ENCODE assay signal across 11 mouse cellular contexts in genomic region chr5:33218746-33219449, GRCm38 (mm10). TPM values are rescaled to one million over a fixed set of nuclear protein-coding genes. Genes with fewer than 3 reads are reported as not detected.
DNase-seq lines count a peak whose midpoint lies in the region; ATAC-seq and TF ChIP-seq lines count a peak whose summit lies in the region.
"Had no signal": no experiment of that assay in that cellular context is flagged by ENCODE, and none has a peak within 500 bp of the region (broad histone marks: within the 10 kb centered on the region; RNA-seq: fewer than 3 reads in every experiment).

No protein-coding gene starts in this region.

- H3K4me3 ChIP-seq in gastrocnemius, adult 2 months: no peak overlapping the region
- no peak overlapping the region for H3K4me3 ChIP-seq in kidney, embryonic 16.5 days (ENCODE audit: low read length)
- no peak overlapping the region for H3K4me3 ChIP-seq in liver, embryonic 15.5 days (replicated peaks)
- H3K4me3 ChIP-seq: midbrain, embryonic 13.5 days had no signal

- no peak for TF ChIP-seq CTCF in gastrocnemius, adult 2 months (IDR thresholded peaks at IDR 0.05)
- TF ChIP-seq CTCF in Patski (IDR thresholded peaks at IDR 0.05): no peak

- POLR2A ChIA-PET in Patski (lab: Charles Lee): interaction anchor here (0.9 to 1.0 kb wide), 3 partner anchors 10 to 49 kb away, joined by 3 to 4 read pairs (median 3); no protein-coding TSS in a partner anchor

- in situ Hi-C loops in Patski (cut with MboI; ENCODE audit: low pct_unique_long_range_greater_than_20kb): no loop called here

- peak overlapping the region; percentile 66 for H3K27ac ChIP-seq in gastrocnemius, adult 2 months
- H3K27ac ChIP-seq in kidney, embryonic 16.5 days (ENCODE audit: low read length): peak overlapping the region; percentile 2; the same call in 1 of the 2 replicates
- peak overlapping the region; percentile 81 for H3K27ac ChIP-seq in liver, embryonic 15.5 days (replicated peaks)
- H3K27ac ChIP-seq: midbrain, embryonic 13.5 days had no signal

- WGBS in kidney, embryonic 16.5 days: 79% methylated on average over 20 of the region's 20 CpGs
- 57% methylated on average over 20 of the region's 20 CpGs for WGBS in liver, embryonic 15.5 days (ENCODE audit: insufficient replicate concordance)

- DNase-seq in gastrocnemius, adult 2 months: no peak
- no peak for DNase-seq in gastrocnemius, postnatal 36 days
- no peak for DNase-seq in kidney, postnatal 25 days
- DNase-seq in Patski (ENCODE audit: low read depth, low spot score): no peak
- no peak for DNase-seq in cerebellum, postnatal 25 days
- DNase-seq in left cerebral cortex, adult 9 months (ENCODE audit: low spot score in 2 of 2): no peak
- DNase-seq: cerebellum, adult 2 months; kidney, postnatal 36 days had no signal

- CTCF ChIA-PET in Patski (lab: Charles Lee): interaction anchor here (1.0 to 3.4 kb wide), 8 partner anchors 10 to 52 kb away, joined by 3 to 14 read pairs (median 4); no protein-coding TSS in a partner anchor

- no peaks in the 10 kb centered on the region for H3K27me3 ChIP-seq in kidney, embryonic 16.5 days (ENCODE audit: insufficient read depth, low read length)
- no peaks in the 10 kb centered on the region for H3K27me3 ChIP-seq in Patski
- H3K27me3 ChIP-seq in liver, embryonic 15.5 days: no peaks in the 10 kb centered on the region
- H3K27me3 ChIP-seq: midbrain, embryonic 13.5 days had no signal

- H3K36me3 ChIP-seq in kidney, embryonic 16.5 days (ENCODE audit: insufficient read depth, low read length): no peaks in the 10 kb centered on the region
- 0 out of 2 replicates have a peak, but pooled peaks cover 2% of the 10 kb centered on the region for H3K36me3 ChIP-seq in liver, embryonic 15.5 days (replicated peaks)
- H3K36me3 ChIP-seq: midbrain, embryonic 13.5 days had no signal

- ATAC-seq in kidney, embryonic 16.5 days (ENCODE audit: low FRiP score, low TSS enrichment): no peak
- ATAC-seq in Patski: peak; percentile 17
- ATAC-seq in liver, embryonic 15.5 days (ENCODE audit: insufficient read depth): no peak; the same call in 1 of the 2 replicates
- ATAC-seq: midbrain, embryonic 13.5 days had no signal

- no peaks in the 10 kb centered on the region for H3K9me3 ChIP-seq in kidney, embryonic 16.5 days (ENCODE audit: low read length)
- no peaks in the 10 kb centered on the region for H3K9me3 ChIP-seq in liver, embryonic 15.5 days (replicated peaks)
- H3K9me3 ChIP-seq: midbrain, embryonic 13.5 days had no signal

- intact Hi-C loops in gastrocnemius, adult 2 months (cut with DNase I): no loop called here
- intact Hi-C loops in gastrocnemius, postnatal 36 days (cut with DNase I): no loop called here

- H3K4me1 ChIP-seq in kidney, embryonic 16.5 days (ENCODE audit: insufficient read depth, low read length): peaks cover 33% of the 10 kb centered on the region
- H3K4me1 ChIP-seq in liver, embryonic 15.5 days (replicated peaks): peaks cover 66% of the 10 kb centered on the region

- H3K4me2 ChIP-seq in kidney, embryonic 16.5 days (replicated peaks; ENCODE audit: low read depth, low read length): no peak overlapping the region
- peak overlapping the region; percentile 66 for H3K4me2 ChIP-seq in liver, embryonic 15.5 days
- H3K4me2 ChIP-seq: midbrain, embryonic 13.5 days had no signal

- H3K9ac ChIP-seq in kidney, embryonic 16.5 days (replicated peaks; ENCODE audit: low read length): no peak overlapping the region
- H3K9ac ChIP-seq in liver, embryonic 15.5 days: no peak overlapping the region
- H3K9ac ChIP-seq: midbrain, embryonic 13.5 days had no signal

RNA-seq across cellular contexts. Expression of gene Spon2, which starts 0.6 kb away (rescaled TPM):
- 1 to 10 TPM; 1.4 to 5.4 TPM for total RNA-seq in gastrocnemius, adult 2 months (2021)
- total RNA-seq in gastrocnemius, postnatal 36 days (2021): 1 to 10 TPM; 1.2 to 2.0 TPM
- 7.9 and 10.9 TPM in 2 replicates for polyA plus RNA-seq in kidney, embryonic 16.5 days (2015; fragmentation: Nextera tagmentation; extraction: Ambion mirVana)
- 3.9 TPM for polyA plus RNA-seq in Patski (2021)
- polyA plus RNA-seq in liver, embryonic 15.5 days (2015; fragmentation: Nextera tagmentation; extraction: Ambion mirVana): 19.5 and 22.9 TPM in 2 replicates

RNA-seq across cellular contexts. Expression of gene Ctbp1, which starts 55.9 kb away (rescaled TPM):
- 100 to 1,000 TPM; 223 to 241 TPM for total RNA-seq in gastrocnemius, adult 2 months (2021)
- 100 to 1,000 TPM; 202 to 219 TPM for total RNA-seq in gastrocnemius, postnatal 36 days (2021)
- 312 and 350 TPM in 2 replicates for polyA plus RNA-seq in kidney, embryonic 16.5 days (2015; fragmentation: Nextera tagmentation; extraction: Ambion mirVana)
- 212 TPM for polyA plus RNA-seq in Patski (2021)
- 206 and 213 TPM in 2 replicates for polyA plus RNA-seq in liver, embryonic 15.5 days (2015; fragmentation: Nextera tagmentation; extraction: Ambion mirVana)

Comparison
In these comparisons a context has a peak if more than half of its experiments do, and no peak if none do; other contexts are left out.
1. H3K27ac ChIP-seq: peak in every context shown above with its lines; median percentile 81 in liver, embryonic 15.5 days; 66 in gastrocnemius, adult 2 months; 2 in kidney, embryonic 16.5 days.